ENCODE assay signal across 10 mouse cellular contexts in genomic region chr5:30621844-30622176, GRCm38 (mm10). TPM values are rescaled to one million over a fixed set of nuclear protein-coding genes. Genes with fewer than 3 reads are reported as not detected.
DNase-seq lines count a peak whose midpoint lies in the region; ATAC-seq and TF ChIP-seq lines count a peak whose summit lies in the region.
"Had no signal": no experiment of that assay in that cellular context is flagged by ENCODE, and none has a peak within 500 bp of the region (broad histone marks: within the 10 kb centered on the region; RNA-seq: fewer than 3 reads in every experiment).

No protein-coding gene starts in this region.

- DNase-seq in gastrocnemius, adult 2 months, result no peak
- no peak for DNase-seq in gastrocnemius, postnatal 14 days
- DNase-seq in testis, postnatal 10 days (ENCODE audit: low spot score), result no peak
- DNase-seq in urinary bladder, postnatal 10 days (ENCODE audit: low spot score), result no peak
- DNase-seq in thymus, postnatal 25 days, result no peak
- DNase-seq: gastrocnemius, postnatal 25 days had no signal

- intact Hi-C loops in gastrocnemius, adult 2 months (cut with DNase I), result no loop called here
- intact Hi-C loops in gastrocnemius, postnatal 14 days (cut with DNase I; ENCODE audit: low total_unique reads), result no loop called here

- H3K4me1 ChIP-seq in testis, adult 2 months (ENCODE audit: control insufficient read depth, insufficient read depth, low read length), result peaks cover 6% of the 10 kb centered on the region
- H3K4me1 ChIP-seq in limb, embryonic 12.5 days (replicated peaks), result peaks cover 17% of the 10 kb centered on the region

- TF ChIP-seq CTCF in gastrocnemius, adult 2 months (IDR thresholded peaks at IDR 0.05), result no peak
- no peak for TF ChIP-seq CTCF in testis, adult 2 months (IDR thresholded peaks at IDR 0.05; ENCODE audit: control insufficient read depth, insufficient read depth, insufficient replicate concordance, low read depth, low read length)

- TF ChIP-seq POLR2A in testis, adult 2 months (IDR thresholded peaks at IDR 0.05; ENCODE audit: control insufficient read depth, low read depth, low read length), result no peak

- H3K4me3 ChIP-seq in gastrocnemius, adult 2 months, result peak overlapping the region; percentile 60
- peak overlapping the region; percentile 56 for H3K4me3 ChIP-seq in testis, adult 2 months (ENCODE audit: control insufficient read depth, low read depth, low read length)
- peak overlapping the region; percentile 48 for H3K4me3 ChIP-seq in limb, embryonic 12.5 days (replicated peaks)

- H3K27me3 ChIP-seq in testis, adult 2 months (ENCODE audit: control insufficient read depth, insufficient read depth, low read length), result no peaks in the 10 kb centered on the region
- peaks cover 64% of the 10 kb centered on the region for H3K27me3 ChIP-seq in limb, embryonic 12.5 days
- H3K27me3 ChIP-seq: CH12.LX had no signal

- no peaks in the 10 kb centered on the region for H3K9me3 ChIP-seq in limb, embryonic 12.5 days

- ATAC-seq in limb, embryonic 12.5 days (ENCODE audit: insufficient number of reproducible peaks, insufficient read depth, low FRiP score, low TSS enrichment, low read depth), result no peak
- ATAC-seq in inflammation-experienced regulatory T-cells, adult 6 months, result no peak

- peak overlapping the region; percentile 92 for H3K4me2 ChIP-seq in limb, embryonic 12.5 days

- no peak overlapping the region for H3K27ac ChIP-seq in gastrocnemius, adult 2 months
- no peak overlapping the region for H3K27ac ChIP-seq in testis, adult 2 months (ENCODE audit: control insufficient read depth, insufficient read depth, low read depth, low read length)
- H3K27ac ChIP-seq in limb, embryonic 12.5 days, result no peak overlapping the region

- no peak overlapping the region; the same call in 1 of the 2 replicates for H3K9ac ChIP-seq in limb, embryonic 12.5 days (replicated peaks)

- 48% methylated on average over 22 of the region's 22 CpGs for WGBS in limb, embryonic 12.5 days

- H3K36me3 ChIP-seq in testis, adult 2 months (ENCODE audit: control insufficient read depth, insufficient read depth, low read length), result no peaks in the 10 kb centered on the region
- H3K36me3 ChIP-seq in limb, embryonic 12.5 days, result no peaks in the 10 kb centered on the region

RNA-seq across cellular contexts. Expression of gene Slc35f6, which starts 25.9 kb away (rescaled TPM):
- total RNA-seq in gastrocnemius, adult 2 months (2021), result 10 to 100 TPM; 12.7 to 14.2 TPM
- total RNA-seq in gastrocnemius, postnatal 14 days (2021), result 10 to 100 TPM; 11.8 to 13.8 TPM
- 29.4 TPM in 2 replicates for polyA plus RNA-seq in testis, adult 2 months (2012; rRNA removed)
- 19.9 and 22.1 TPM in 2 replicates for polyA plus RNA-seq in limb, embryonic 12.5 days (2016; fragmentation: Nextera tagmentation; extraction: Ambion mirVana)
- 10 to 100 TPM; 13.9 to 16.4 (median 14.8) TPM for polyA plus RNA-seq in inflammation-experienced regulatory T-cells, adult 6 months (2017; shearing (Covaris generic))

RNA-seq across cellular contexts. Expression of gene Kcnk3, which starts 33.8 kb away (rescaled TPM):
- under 1 TPM; 0.26 to 0.33 TPM for total RNA-seq in gastrocnemius, adult 2 months (2021)
- 1 to 10 TPM in 1 of 2 experiments, under 1 TPM in 1; 0.42 to 1.2 TPM for total RNA-seq in gastrocnemius, postnatal 14 days (2021)
- polyA plus RNA-seq in testis, adult 2 months (2012; rRNA removed), result 0.77 and 0.95 TPM in 2 replicates
- polyA plus RNA-seq in limb, embryonic 12.5 days (2016; fragmentation: Nextera tagmentation; extraction: Ambion mirVana), result 0.18 and 0.30 TPM in 2 replicates
- polyA plus RNA-seq in inflammation-experienced regulatory T-cells, adult 6 months (2017; shearing (Covaris generic)), result under 1 TPM in 1 of 3 experiments, not detected in 2; 0.09 TPM
- total RNA-seq: CH12.LX had no signal

RNA-seq across cellular contexts. Expression of gene Cenpa, which starts 44.8 kb away (rescaled TPM):
- total RNA-seq in gastrocnemius, adult 2 months (2021), result 1 to 10 TPM; 1.2 to 3.6 TPM
- 10 to 100 TPM in 1 of 2 experiments, 1 to 10 TPM in 1; 7.0 to 10.2 TPM for total RNA-seq in gastrocnemius, postnatal 14 days (2021)
- polyA plus RNA-seq in testis, adult 2 months (2012; rRNA removed), result 5.8 and 6.3 TPM in 2 replicates
- 402 and 439 TPM in 2 replicates for polyA plus RNA-seq in limb, embryonic 12.5 days (2016; fragmentation: Nextera tagmentation; extraction: Ambion mirVana)
- 100 to 1,000 TPM in 1 of 3 experiments, 10 to 100 TPM in 2; 31.9 to 201 (median 58.8) TPM for polyA plus RNA-seq in inflammation-experienced regulatory T-cells, adult 6 months (2017; shearing (Covaris generic))
